Mouse (Mus musculus) embryonic facial prominence, embryonic 10.5 days (tissue): ENCODE data around the gene Pspc1. TPM values are rescaled to one million over a fixed set of nuclear protein-coding genes. Genes with fewer than 3 reads are reported as not detected.
"Not testable (repeated sequence)": the region's sequence is repeated elsewhere in the genome, so short reads cannot be mapped to it uniquely, and the experiment has no call there.

Experiments
- DNase-seq: peaks from one replicate; pipeline ENCODE4 v3.0.0-alpha.2; 2017; ENCODE audit warnings: low spot score
- H3K27ac ChIP-seq: fragments of 300-500 bp; sonication (generic); replicated peaks from 2 replicates; pipeline ENCODE4 v1.5.1; 2016; ENCODE audit warnings: mild to moderate bottlenecking
- H3K27me3 ChIP-seq: fragments of 300-500 bp; sonication (generic); replicated peaks from 2 replicates; pipeline ENCODE4 v1.6.1; 2016; ENCODE audit warnings: low read depth, mild to moderate bottlenecking; ENCODE audit not compliant: poor library complexity, severe bottlenecking
- H3K36me3 ChIP-seq: fragments of 300-500 bp; sonication (generic); replicated peaks from 2 replicates; pipeline ENCODE4 v1.6.1; 2016; ENCODE audit warnings: mild to moderate bottlenecking, moderate library complexity
- H3K4me1 ChIP-seq: fragments of 300-500 bp; sonication (generic); 2 replicates; pipeline ENCODE4 v1.6.1; 2016
- H3K4me3 ChIP-seq: fragments of 300-500 bp; sonication (generic); 2 replicates; pipeline ENCODE4 v1.5.1; 2016; ENCODE audit warnings: mild to moderate bottlenecking, moderate library complexity
- H3K9me3 ChIP-seq: fragments of 300-500 bp; sonication (generic); 2 replicates; pipeline ENCODE4 v1.6.1; 2016; ENCODE audit warnings: mild to moderate bottlenecking
- WGBS: fragments of 180-500 bp; shearing (Covaris S2); methylation state at CpG from one replicate; pipeline ENCODE4 v1.1.7; 2016; 5-methylcytosine and 5-hydroxymethylcytosine counted together
- polyA plus RNA-seq: library from polyadenylated mRNA; unstranded; fragments of >200 nt; fragmentation: Nextera tagmentation; extraction: Ambion mirVana; gene quantifications from 2 replicates; pipeline ENCODE4 v1.2.1, GENCODE M21; 2016

The Pspc1 gene
- polyA plus RNA-seq, 1 experiment from 2014 or later, result 41.3 TPM

GRCm38 (mm10) chr14:56777360-56778136, 568 bp downstream of the Pspc1 start:
- DNase-seq, result peak; percentile 77
- H3K36me3 ChIP-seq, result peaks cover 29% of the 10 kb centered on the region
- peak overlapping the region; percentile 96 for H3K4me3 ChIP-seq
- under 1% methylated on average over 71 of the region's 71 CpGs for WGBS
- H3K27me3 ChIP-seq, result no peaks in the 10 kb centered on the region
- peak overlapping the region; percentile 95 for H3K27ac ChIP-seq
- H3K4me1 ChIP-seq, result peaks cover 23% of the 10 kb centered on the region
- H3K9me3 ChIP-seq, result no peaks in the 10 kb centered on the region

DNA sequence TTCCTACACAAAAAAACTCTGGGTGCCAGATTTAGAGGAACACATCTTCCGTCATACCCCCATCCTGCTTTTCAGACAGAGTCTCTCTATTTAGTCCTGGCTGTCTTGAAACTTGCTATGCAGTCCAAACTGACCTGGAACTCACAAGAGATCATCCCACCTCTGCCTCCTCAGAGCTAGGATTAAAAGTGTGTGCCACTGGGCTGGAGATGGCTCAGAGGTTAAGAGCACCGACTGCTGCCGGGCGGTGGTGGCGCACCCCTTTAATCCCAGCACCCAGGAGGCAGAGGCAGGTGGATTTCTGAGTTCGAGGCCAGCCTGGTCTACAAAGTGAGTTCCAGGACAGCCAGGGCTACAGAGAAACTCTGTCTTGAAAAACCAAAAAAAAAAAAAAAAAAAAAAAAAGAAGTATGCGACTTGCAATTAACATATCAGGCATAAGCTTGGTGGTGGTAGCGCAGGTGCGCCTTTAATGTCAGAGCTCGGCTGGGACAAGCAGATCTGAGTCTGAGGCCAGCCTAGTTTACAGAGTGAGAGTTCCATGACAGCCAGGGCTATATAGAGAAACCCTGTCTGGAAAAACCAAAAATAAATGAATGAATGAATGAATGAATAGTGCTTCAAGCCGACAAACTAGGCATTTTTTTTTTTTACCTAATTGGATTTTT, 1.4 kb downstream of the Pspc1 start:
- DNase-seq, result no peak
- no peaks in the 10 kb centered on the region for H3K27me3 ChIP-seq
- H3K27ac ChIP-seq, result no peak overlapping the region
- WGBS, result 39% methylated on average over 11 of the region's 11 CpGs
- H3K4me3 ChIP-seq, result peak overlapping the region; percentile 96
- H3K9me3 ChIP-seq, result no peaks in the 10 kb centered on the region
- H3K36me3 ChIP-seq, result peaks cover 35% of the 10 kb centered on the region
- H3K4me1 ChIP-seq, result peaks cover 23% of the 10 kb centered on the region

GRCm38 (mm10) chr14:56775416-56775815, 2.7 kb downstream of the Pspc1 start:
- no peak for DNase-seq
- Histone ChIP-seq H3K4me1 (peaks cover 23% of the 10 kb centered on the region), H3K9me3 (no peaks in the 10 kb centered on the region), H3K36me3 (peaks cover 48% of the 10 kb centered on the region), H3K27me3 (no peaks in the 10 kb centered on the region), H3K4me3 (peak overlapping the region; percentile 96), H3K27ac (no peak overlapping the region)
- WGBS, result 79% methylated on average over 4 of the region's 4 CpGs

DNA sequence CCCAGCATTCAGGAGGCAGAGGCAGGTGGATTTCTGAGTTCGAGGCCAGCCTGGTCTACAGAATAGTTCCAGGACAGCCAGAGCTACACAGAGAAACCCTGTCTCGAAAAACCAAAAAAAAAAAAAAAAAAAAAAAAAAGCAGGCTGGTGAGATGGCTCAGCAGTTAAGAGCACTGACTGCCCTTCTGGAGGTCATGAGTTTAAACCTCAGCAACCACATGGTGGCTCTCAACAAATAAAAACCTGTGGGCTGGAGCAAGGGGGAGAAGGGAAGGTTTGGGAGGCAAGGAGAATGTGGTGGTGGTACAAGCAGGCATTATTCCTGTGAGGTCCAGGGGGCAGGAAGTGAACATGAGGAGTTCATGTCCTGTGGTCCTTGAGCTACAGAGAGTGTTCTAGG, 11.7 kb downstream of the Pspc1 start:
- DNase-seq, H3K27ac ChIP-seq, H3K9me3 ChIP-seq, H3K27me3 ChIP-seq, H3K4me3 ChIP-seq, H3K4me1 ChIP-seq: not testable (repeated sequence)
- 84% methylated on average over 2 of the region's 2 CpGs for WGBS
- H3K36me3 ChIP-seq, result peaks cover 93% of the 10 kb centered on the region

- not testable (repeated sequence) for H3K9me3 ChIP-seq, DNase-seq, H3K4me1 ChIP-seq, H3K4me3 ChIP-seq, H3K27ac ChIP-seq, H3K27me3 ChIP-seq
- peaks cover 93% of the 10 kb centered on the region for H3K36me3 ChIP-seq
- 92% methylated on average over 3 of the region's 3 CpGs for WGBS
These were observed 13.0 kb downstream of the Pspc1 start for GRCm38 (mm10) chr14:56765117-56765516.

DNA sequence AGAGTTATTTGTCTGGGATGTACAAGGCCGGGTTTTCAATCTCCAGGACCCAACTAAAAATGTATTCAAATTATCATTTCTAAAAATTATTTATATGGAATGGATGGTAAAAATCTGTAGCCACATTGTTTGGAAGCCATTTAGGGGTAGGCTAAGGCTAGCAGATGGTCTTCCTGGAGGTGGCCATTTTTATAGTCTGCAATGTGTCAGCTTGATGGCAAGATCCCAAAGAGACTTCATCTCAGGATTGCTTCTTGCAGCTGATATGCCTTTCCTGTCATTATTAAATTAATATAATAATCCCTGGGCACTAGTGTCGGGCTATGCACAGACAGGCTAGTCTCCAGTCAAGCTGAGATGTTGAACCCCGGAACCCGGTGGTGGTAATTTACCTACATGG, 26.8 kb downstream of the Pspc1 start:
- DNase-seq, result no peak
- no peaks in the 10 kb centered on the region for H3K27me3 ChIP-seq
- H3K9me3 ChIP-seq, result no peaks in the 10 kb centered on the region
- WGBS, result 90% methylated on average over 4 of the region's 4 CpGs
- no peaks in the 10 kb centered on the region for H3K4me1 ChIP-seq
- H3K4me3 ChIP-seq, result no peak overlapping the region
- H3K27ac ChIP-seq, result no peak overlapping the region
- H3K36me3 ChIP-seq, result peaks cover 88% of the 10 kb centered on the region

- no peaks in the 10 kb centered on the region for H3K9me3 ChIP-seq
- peaks cover 69% of the 10 kb centered on the region for H3K36me3 ChIP-seq
- no peak overlapping the region for H3K4me3 ChIP-seq
- no peaks in the 10 kb centered on the region for H3K27me3 ChIP-seq
- DNase-seq, result no peak
- H3K4me1 ChIP-seq, result no peaks in the 10 kb centered on the region
- no peak overlapping the region for H3K27ac ChIP-seq
- WGBS, result 90% methylated on average over 1 of the region's 1 CpGs
These were observed 37.9 kb downstream of the Pspc1 start for GRCm38 (mm10) chr14:56740175-56740574.

DNA sequence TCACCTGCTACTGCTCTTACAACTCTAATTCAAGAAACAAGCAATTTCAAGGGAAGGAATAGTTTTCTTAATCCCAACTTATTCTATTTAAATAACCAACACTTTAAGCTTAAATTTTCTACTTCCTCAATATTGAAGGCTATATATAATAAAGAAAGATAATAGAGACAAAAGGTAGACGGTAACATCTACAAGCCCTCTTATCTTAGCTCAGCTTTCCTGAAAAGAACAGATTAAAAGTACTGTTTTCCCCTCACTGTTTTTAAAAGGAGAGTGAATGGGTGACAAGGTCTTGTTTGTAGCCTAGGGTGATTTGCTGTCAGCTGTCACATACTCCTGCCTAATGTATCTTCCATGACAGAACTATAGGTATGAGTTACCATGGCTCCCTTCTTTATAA, 51.6 kb downstream of the Pspc1 start:
- no peak for DNase-seq
- no peak overlapping the region for H3K4me3 ChIP-seq
- no peaks in the 10 kb centered on the region for H3K9me3 ChIP-seq
- H3K27ac ChIP-seq, result no peak overlapping the region
- WGBS, result 89% methylated on average over 1 of the region's 1 CpGs
- no peaks in the 10 kb centered on the region for H3K27me3 ChIP-seq
- H3K36me3 ChIP-seq, result peaks cover 30% of the 10 kb centered on the region
- no peaks in the 10 kb centered on the region for H3K4me1 ChIP-seq

DNA sequence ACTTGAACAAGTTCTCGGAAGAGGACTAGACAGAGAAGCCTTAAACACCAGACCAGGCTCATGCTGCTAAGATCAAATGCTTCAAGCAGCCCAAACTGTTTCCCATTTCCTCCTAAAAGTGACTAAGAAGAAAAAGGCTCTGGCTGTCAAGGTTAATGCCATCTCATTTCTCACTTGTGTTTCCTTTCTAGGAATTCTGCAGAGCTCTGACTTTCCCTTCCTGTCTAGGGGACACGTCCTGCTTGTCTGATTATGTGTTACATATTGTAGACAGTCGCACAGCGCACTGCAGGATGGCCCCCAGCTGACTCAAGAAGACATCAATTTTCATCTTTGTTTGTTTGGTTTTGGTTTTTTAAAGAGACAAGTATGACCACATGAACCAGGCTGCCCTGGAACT, 72.4 kb downstream of the Pspc1 start:
- no peak overlapping the region for H3K4me3 ChIP-seq
- peaks cover 29% of the 10 kb centered on the region for H3K36me3 ChIP-seq
- H3K4me1 ChIP-seq, result peaks cover 4% of the 10 kb centered on the region; the same call in 1 of the 2 replicates
- whole genome bisulfite sequencing, result 87% methylated on average over 4 of the region's 4 CpGs
- no peak overlapping the region for H3K27ac ChIP-seq
- no peak for DNase-seq
- no peaks in the 10 kb centered on the region for H3K27me3 ChIP-seq
- H3K9me3 ChIP-seq, result no peaks in the 10 kb centered on the region

- Histone ChIP-seq H3K27me3 (no peaks in the 10 kb centered on the region), H3K4me3 (no peak overlapping the region), H3K4me1 (peaks cover 4% of the 10 kb centered on the region; the same call in 1 of the 2 replicates), H3K36me3 (peaks cover 48% of the 10 kb centered on the region), H3K9me3 (no peaks in the 10 kb centered on the region), H3K27ac (no peak overlapping the region)
- DNase-seq, result no peak
- 95% methylated on average over 4 of the region's 4 CpGs for WGBS
These were observed 75.5 kb downstream of the Pspc1 start for GRCm38 (mm10) chr14:56702644-56703043.

- peaks cover 81% of the 10 kb centered on the region for H3K36me3 ChIP-seq
- no peaks in the 10 kb centered on the region for H3K4me1 ChIP-seq
- H3K4me3 ChIP-seq, result no peak overlapping the region
- no peaks in the 10 kb centered on the region for H3K9me3 ChIP-seq
- DNase-seq, result no peak
- WGBS, result 91% methylated on average over 5 of the region's 5 CpGs
- H3K27me3 ChIP-seq, result no peaks in the 10 kb centered on the region
- H3K27ac ChIP-seq, result no peak overlapping the region
These were observed 80.3 kb downstream of the Pspc1 start for GRCm38 (mm10) chr14:56697836-56698235.

DNA sequence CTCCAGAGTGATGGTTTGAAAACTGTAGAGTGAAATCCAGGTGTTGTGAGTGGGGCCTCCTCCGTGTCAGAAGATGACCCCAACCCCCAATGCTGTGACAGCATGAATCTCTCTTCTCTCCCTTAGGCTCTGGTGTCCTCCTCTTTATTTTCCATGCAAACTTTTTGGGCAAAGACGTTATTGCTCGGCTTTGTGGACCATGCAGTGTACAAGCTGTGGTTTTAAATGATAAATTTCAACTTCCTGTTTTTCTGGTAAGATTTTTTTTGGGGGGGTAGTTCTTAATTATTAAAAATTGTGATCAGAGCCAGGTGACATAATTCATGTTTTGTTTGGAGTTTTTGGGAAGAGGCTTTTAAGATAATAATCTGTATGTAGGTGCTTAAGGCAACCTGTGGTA, 82.6 kb downstream of the Pspc1 start:
- DNase-seq, result no peak
- H3K27me3 ChIP-seq, result no peaks in the 10 kb centered on the region
- H3K4me3 ChIP-seq, result no peak overlapping the region
- H3K36me3 ChIP-seq, result peaks cover 100% of the 10 kb centered on the region
- H3K9me3 ChIP-seq, result no peaks in the 10 kb centered on the region
- H3K4me1 ChIP-seq, result no peaks in the 10 kb centered on the region
- WGBS, result 86% methylated on average over 3 of the region's 3 CpGs
- no peak overlapping the region for H3K27ac ChIP-seq

- 90% methylated on average over 1 of the region's 1 CpGs for WGBS
These were observed 88.3 kb downstream of the Pspc1 start for GRCm38 (mm10) chr14:56689766-56690165.

More at GRCm38 (mm10) chr14:56689766-56690165, 88.3 kb downstream of the Pspc1 start:
- no peak for DNase-seq
- Histone ChIP-seq H3K27me3 (no peaks in the 10 kb centered on the region), H3K9me3 (no peaks in the 10 kb centered on the region), H3K36me3 (peaks cover 100% of the 10 kb centered on the region), H3K4me3 (no peak overlapping the region), H3K4me1 (no peaks in the 10 kb centered on the region), H3K27ac (no peak overlapping the region)
